Comparison of ENCODE assay signal across 8 mouse cellular contexts in genomic region chr3:58882878-58883510, GRCm38 (mm10). TPM values are rescaled to one million over a fixed set of nuclear protein-coding genes. Genes with fewer than 3 reads are reported as not detected.
DNase-seq lines count a peak whose midpoint lies in the region; ATAC-seq and TF ChIP-seq lines count a peak whose summit lies in the region.
"Had no signal": no experiment of that assay in that cellular context is flagged by ENCODE, and none has a peak within 500 bp of the region (broad histone marks: within the 10 kb centered on the region; RNA-seq: fewer than 3 reads in every experiment).

No protein-coding gene starts in this region.

- H3K9ac ChIP-seq in lung, postnatal 0 days (replicated peaks; ENCODE audit: low read depth) = no peak overlapping the region
- no peak overlapping the region for H3K9ac ChIP-seq in hindbrain, embryonic 16.5 days (ENCODE audit: low read depth, low read length)
- H3K9ac ChIP-seq: limb, embryonic 15.5 days had no signal

- WGBS in lung, postnatal 0 days = 10% methylated on average over 8 of the region's 8 CpGs
- WGBS in lung, adult 2 months = 10% methylated on average over 8 of the region's 8 CpGs
- 18% methylated on average over 8 of the region's 8 CpGs for WGBS in hindbrain, embryonic 16.5 days
- WGBS in kidney, adult 2 months = 30% methylated on average over 8 of the region's 8 CpGs

- DNase-seq in lung, postnatal 0 days (ENCODE audit: low spot score) = peak; percentile 19
- no peak for DNase-seq in lung, adult 2 months
- peak; percentile 19 to 34 for DNase-seq in adrenal gland, postnatal 36 days
- DNase-seq in retina, postnatal 1 day = peak; percentile 35
- no peak for DNase-seq in kidney, adult 2 months
- DNase-seq in B cell, adult 2 months = no peak

- H3K4me1 ChIP-seq in lung, postnatal 0 days (ENCODE audit: insufficient read depth, low read depth, low read length) = no peaks in the 10 kb centered on the region
- no peaks in the 10 kb centered on the region for H3K4me1 ChIP-seq in lung, adult 2 months (ENCODE audit: control insufficient read depth, insufficient read depth, low read length)
- peaks cover 2% of the 10 kb centered on the region; the same call in 1 of the 2 replicates for H3K4me1 ChIP-seq in hindbrain, embryonic 16.5 days (ENCODE audit: control insufficient read depth, insufficient read depth, low read depth, low read length)
- no peaks in the 10 kb centered on the region for H3K4me1 ChIP-seq in kidney, adult 2 months (ENCODE audit: control insufficient read depth, insufficient read depth, low read length)
- H3K4me1 ChIP-seq: limb, embryonic 15.5 days had no signal

- no peaks in the 10 kb centered on the region for H3K27me3 ChIP-seq in lung, postnatal 0 days (replicated peaks; ENCODE audit: insufficient read depth, low read length)
- no peaks in the 10 kb centered on the region for H3K27me3 ChIP-seq in hindbrain, embryonic 16.5 days (replicated peaks; ENCODE audit: control insufficient read depth, insufficient read depth, low read length)
- no peaks in the 10 kb centered on the region for H3K27me3 ChIP-seq in kidney, adult 2 months (replicated peaks; ENCODE audit: control insufficient read depth, insufficient read depth, low read length)
- H3K27me3 ChIP-seq: limb, embryonic 15.5 days had no signal

- H3K36me3 ChIP-seq in lung, postnatal 0 days (ENCODE audit: insufficient read depth, low read length) = no peaks in the 10 kb centered on the region
- H3K36me3 ChIP-seq in hindbrain, embryonic 16.5 days (ENCODE audit: control insufficient read depth, insufficient read depth, low read length) = no peaks in the 10 kb centered on the region
- no peaks in the 10 kb centered on the region for H3K36me3 ChIP-seq in kidney, adult 2 months (ENCODE audit: control insufficient read depth, insufficient read depth, low read length)
- H3K36me3 ChIP-seq: limb, embryonic 15.5 days had no signal

- no peaks in the 10 kb centered on the region for H3K9me3 ChIP-seq in lung, postnatal 0 days (ENCODE audit: low read length)
- no peaks in the 10 kb centered on the region for H3K9me3 ChIP-seq in hindbrain, embryonic 16.5 days (ENCODE audit: control insufficient read depth, low read length)
- H3K9me3 ChIP-seq: limb, embryonic 15.5 days had no signal

- H3K27ac ChIP-seq in lung, postnatal 0 days (ENCODE audit: low read length) = no peak overlapping the region
- 0 out of 2 replicates have a peak overlapping the region, but pooled peaks have one; percentile 18 for H3K27ac ChIP-seq in hindbrain, embryonic 16.5 days (ENCODE audit: low read depth, low read length)
- H3K27ac ChIP-seq in kidney, adult 2 months (ENCODE audit: insufficient read depth, low read depth, low read length) = no peak overlapping the region
- H3K27ac ChIP-seq: limb, embryonic 15.5 days had no signal

- no peak for TF ChIP-seq CTCF in lung, postnatal 0 days (IDR thresholded peaks at IDR 0.05)
- no peak for TF ChIP-seq CTCF in lung, adult 2 months (IDR thresholded peaks at IDR 0.05; ENCODE audit: insufficient read depth, low read length)
- TF ChIP-seq CTCF in kidney, adult 2 months (conservative IDR thresholded peaks at IDR 0.05; ENCODE audit: insufficient read depth, insufficient read length, low read depth, low read length) = no peak

- no peak for TF ChIP-seq POLR2A in lung, adult 2 months (IDR thresholded peaks at IDR 0.05; ENCODE audit: borderline replicate concordance, extremely low read depth, low read depth, low read length)
- TF ChIP-seq POLR2A in kidney, adult 2 months (IDR thresholded peaks at IDR 0.05; ENCODE audit: low read depth, low read length) = no peak

- H3K4me3 ChIP-seq in lung, postnatal 0 days (ENCODE audit: low read depth, low read length) = no peak overlapping the region
- H3K4me3 ChIP-seq in lung, adult 2 months (replicated peaks; ENCODE audit: extremely low read depth, low read depth, low read length) = no peak overlapping the region
- no peak overlapping the region for H3K4me3 ChIP-seq in hindbrain, embryonic 16.5 days (ENCODE audit: low read length)
- H3K4me3 ChIP-seq in kidney, adult 2 months (ENCODE audit: insufficient read depth, low read depth, low read length) = no peak overlapping the region
- H3K4me3 ChIP-seq: limb, embryonic 15.5 days had no signal

- no peak for TF ChIP-seq EP300 in lung, postnatal 0 days (IDR thresholded peaks at IDR 0.05)

- ATAC-seq in lung, postnatal 0 days = peak; percentile 21; the same call in 1 of the 2 replicates
- peak; percentile 66 for ATAC-seq in hindbrain, embryonic 16.5 days

- no peak overlapping the region for H3K4me2 ChIP-seq in lung, postnatal 0 days (replicated peaks; ENCODE audit: low read depth, low read length)
- 0 out of 2 replicates have a peak overlapping the region, but pooled peaks have one; percentile 5 for H3K4me2 ChIP-seq in hindbrain, embryonic 16.5 days (ENCODE audit: low read length)
- H3K4me2 ChIP-seq: limb, embryonic 15.5 days had no signal

RNA-seq across cellular contexts. Expression of gene Clrn1, which starts 2.1 kb away (rescaled TPM):
- polyA plus RNA-seq in lung, postnatal 0 days (2015; fragmentation: Nextera tagmentation; extraction: Ambion mirVana) = not detected in 2 replicates
- not detected in 2 replicates for polyA plus RNA-seq in lung, adult 2 months (2012; rRNA removed)
- total RNA-seq in adrenal gland, postnatal 36 days (2021) = not detected
- 2.6 and 4.0 TPM in 2 replicates for polyA plus RNA-seq in hindbrain, embryonic 16.5 days (2015; fragmentation: Nextera tagmentation; extraction: Ambion mirVana)
- polyA plus RNA-seq in kidney, adult 2 months (2012; rRNA removed) = not detected in 2 replicates

Comparison
In these comparisons a context has a peak if more than half of its experiments do, and no peak if none do; other contexts are left out.
1. DNase-seq: peak in lung, postnatal 0 days (single experiment), adrenal gland, postnatal 36 days (2 of 2) and retina, postnatal 1 day (single experiment); none in lung, adult 2 months (single experiment), kidney, adult 2 months (single experiment) and B cell, adult 2 months (0 of 2).